Mouse (Mus musculus) small intestine, adult 2 months (tissue): ENCODE data around the gene Galp. TPM values are rescaled to one million over a fixed set of nuclear protein-coding genes. Genes with fewer than 3 reads are reported as not detected.
"Not testable (repeated sequence)": the region's sequence is repeated elsewhere in the genome, so short reads cannot be mapped to it uniquely, and the experiment has no call there.

Experiments
- H3K27ac ChIP-seq: fragments of 200-500 bp; 2 replicates; pipeline ENCODE4 v1.5.1; 2012; ENCODE audit warnings: low read depth, low read length, control low read depth, inconsistent platforms; ENCODE audit not compliant: insufficient read depth
- H3K27me3 ChIP-seq: fragments of 200-500 bp; 2 replicates; pipeline ENCODE4 v1.6.1; 2012; ENCODE audit warnings: mild to moderate bottlenecking, moderate library complexity, low read length, inconsistent platforms; ENCODE audit not compliant: control insufficient read depth, insufficient read depth
- H3K36me3 ChIP-seq: fragments of 200-500 bp; 2 replicates; pipeline ENCODE4 v1.6.1; 2012; ENCODE audit warnings: mild to moderate bottlenecking, low read length, control low read depth, inconsistent platforms; ENCODE audit not compliant: control insufficient read depth, insufficient read depth
- H3K4me1 ChIP-seq: fragments of 200-500 bp; 2 replicates; pipeline ENCODE4 v1.6.1; 2012; ENCODE audit warnings: low read length, inconsistent platforms, mixed read lengths; ENCODE audit not compliant: control insufficient read depth, insufficient read depth, insufficient read length
- H3K4me3 ChIP-seq: fragments of 200-500 bp; 2 replicates; pipeline ENCODE4 v1.5.1; 2012; ENCODE audit warnings: low read depth, mild to moderate bottlenecking, control low read depth, inconsistent platforms, low read length, moderate library complexity
- CTCF ChIP-seq: fragments of 200-500 bp; IDR thresholded peaks from 2 replicates; pipeline ENCODE4 v1.5.1; 2012; ENCODE audit warnings: low read depth, mild to moderate bottlenecking, control low read depth, inconsistent platforms, low read length, moderate library complexity, mixed read lengths; ENCODE audit not compliant: insufficient replicate concordance, insufficient read length; ENCODE audit errors: extremely low read depth
- POLR2A ChIP-seq: fragments of 200-500 bp; IDR thresholded peaks from 2 replicates; pipeline ENCODE4 v1.6.1; 2012; ENCODE audit warnings: low read depth, mild to moderate bottlenecking, control low read depth, inconsistent platforms, low read length, moderate library complexity
- WGBS: fragments of 180-500 bp; shearing (Covaris S2); methylation state at CpG from one replicate; pipeline ENCODE4 v1.1.7; 2018; 5-methylcytosine and 5-hydroxymethylcytosine counted together
- polyA plus RNA-seq: library from polyadenylated mRNA; depleted of rRNA; stranded (reverse); fragments of >200 nt; gene quantifications from 2 replicates; pipeline ENCODE4 v1.2.3, GENCODE M21; 2012

The Galp gene
- polyA plus RNA-seq, 1 experiment: not detected

DNA sequence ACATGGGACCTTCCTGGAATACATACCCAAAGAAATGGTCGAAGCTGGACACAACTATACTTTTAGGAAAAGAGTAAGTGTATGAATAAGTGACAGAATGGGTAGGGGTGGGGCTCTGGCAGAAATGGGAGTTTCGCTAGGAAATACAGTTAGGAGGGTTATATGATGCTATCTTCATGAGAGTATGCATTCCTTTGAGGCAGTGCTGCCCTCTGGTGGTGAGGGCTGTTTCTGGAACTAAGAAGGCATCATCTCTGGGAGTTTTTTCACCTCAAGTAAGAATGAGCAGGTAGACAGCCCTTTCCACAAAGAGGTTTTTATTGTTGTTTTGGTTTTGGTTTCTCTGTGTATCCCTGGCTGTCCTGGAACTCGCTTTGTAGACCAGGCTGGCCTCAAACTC, 5.5 kb upstream of the Galp start:
- Histone ChIP-seq H3K36me3 (peaks cover 9% of the 10 kb centered on the region), H3K4me1 (no peaks in the 10 kb centered on the region), H3K27me3 (no peaks in the 10 kb centered on the region), H3K27ac (no peak overlapping the region), H3K4me3 (no peak overlapping the region)
- TF ChIP-seq CTCF (no peak), POLR2A (no peak)
- 29% methylated on average over 3 of the region's 3 CpGs for WGBS

- Histone ChIP-seq H3K4me1 (no peaks in the 10 kb centered on the region), H3K4me3 (no peak overlapping the region), H3K27me3 (no peaks in the 10 kb centered on the region), H3K27ac (no peak overlapping the region), H3K36me3 (no peaks in the 10 kb centered on the region)
- WGBS: 19% methylated on average over 5 of the region's 5 CpGs
- TF ChIP-seq CTCF (peak; percentile 88; the same call in 1 of the 2 replicates), POLR2A (no peak)
These were observed 2.8 kb upstream of the Galp start for GRCm38 (mm10) chr7:6194129-6194528.

DNA sequence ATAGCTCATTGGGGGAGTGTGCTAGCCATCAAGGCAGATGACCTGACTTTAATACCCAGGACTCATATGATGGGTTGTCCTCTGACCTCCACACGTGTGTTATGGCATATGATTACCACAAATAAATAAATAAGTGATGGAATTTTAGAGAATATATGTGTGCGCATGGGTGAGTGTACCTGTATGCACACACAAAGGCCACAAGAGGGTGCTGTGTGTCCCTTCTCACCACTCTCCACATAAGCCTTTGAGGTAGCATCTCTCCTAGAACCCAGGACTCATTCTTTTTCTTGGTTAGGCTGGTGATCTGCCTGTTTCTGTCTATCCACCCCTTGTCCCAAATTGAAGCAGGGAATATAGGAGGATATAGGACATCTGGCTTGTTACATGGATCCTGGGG, 1.1 kb upstream of the Galp start:
- 46% methylated on average over 2 of the region's 2 CpGs for WGBS
- no peak overlapping the region for H3K27ac ChIP-seq

DNA sequence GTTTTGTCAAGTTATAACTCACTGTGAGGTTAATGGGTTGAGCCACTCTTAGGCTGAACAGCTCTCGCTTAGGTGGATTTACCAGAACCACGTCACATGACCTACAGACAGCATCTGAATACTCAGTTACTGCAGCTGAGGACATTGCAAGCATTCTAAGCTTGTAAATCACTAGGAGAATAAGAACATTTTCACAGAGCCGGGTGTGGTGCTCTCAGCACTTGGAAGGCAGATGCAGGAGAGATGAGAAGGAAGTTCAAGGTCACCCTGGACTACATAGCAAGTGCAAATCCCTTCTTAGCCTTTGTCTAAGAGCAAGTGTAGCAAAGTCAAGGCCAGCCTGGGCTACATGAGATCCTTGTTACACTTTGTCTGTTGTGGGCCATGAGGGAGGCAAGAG, 7.3 kb downstream of the Galp start:
- H3K27ac ChIP-seq: no peak overlapping the region
- H3K4me3 ChIP-seq: no peak overlapping the region
- 65% methylated on average over 3 of the region's 3 CpGs for WGBS
- H3K36me3 ChIP-seq: no peaks in the 10 kb centered on the region
- no peaks in the 10 kb centered on the region for H3K27me3 ChIP-seq
- H3K4me1 ChIP-seq: no peaks in the 10 kb centered on the region
- no peak for TF ChIP-seq CTCF
- TF ChIP-seq POLR2A: no peak

More for the DNA sequence above, 1.1 kb upstream of the Galp start:
- TF ChIP-seq CTCF: no peak
- no peak for TF ChIP-seq POLR2A
- Histone ChIP-seq H3K4me1 (no peaks in the 10 kb centered on the region), H3K27me3 (no peaks in the 10 kb centered on the region), H3K36me3 (no peaks in the 10 kb centered on the region), H3K4me3 (no peak overlapping the region)

DNA sequence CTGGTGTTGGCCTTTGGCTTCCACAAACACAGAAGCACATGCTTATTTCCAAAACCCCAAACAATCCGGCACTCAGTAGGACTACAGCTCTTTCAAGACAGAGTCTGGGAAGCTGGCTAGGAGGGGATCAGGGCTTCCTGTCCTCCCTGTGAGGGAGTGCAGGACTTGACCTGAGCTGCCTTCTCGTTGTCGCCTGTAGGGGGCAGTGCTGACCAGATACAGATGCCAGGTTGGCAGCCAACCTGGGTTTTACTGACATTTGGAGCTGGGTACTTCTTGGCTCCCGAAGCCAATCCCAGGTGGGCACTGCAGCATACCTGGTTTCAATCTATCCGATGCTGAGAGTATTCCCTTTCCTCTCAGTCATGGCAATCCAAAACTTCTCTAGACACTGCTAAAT, 16.3 kb downstream of the Galp start:
- no peaks in the 10 kb centered on the region for H3K36me3 ChIP-seq
- H3K4me1 ChIP-seq: no peaks in the 10 kb centered on the region
- 49% methylated on average over 5 of the region's 5 CpGs for WGBS
- no peaks in the 10 kb centered on the region for H3K27me3 ChIP-seq
- TF ChIP-seq POLR2A: no peak
- TF ChIP-seq CTCF: peak; percentile 45; the same call in 1 of the 2 replicates
- no peak overlapping the region for H3K27ac ChIP-seq
- no peak overlapping the region for H3K4me3 ChIP-seq

GRCm38 (mm10) chr7:6214691-6215090, 17.8 kb downstream of the Galp start:
- H3K4me3 ChIP-seq, H3K27ac ChIP-seq, H3K4me1 ChIP-seq, H3K36me3 ChIP-seq, H3K27me3 ChIP-seq: not testable (repeated sequence)
- 68% methylated on average over 4 of the region's 4 CpGs for WGBS

DNA sequence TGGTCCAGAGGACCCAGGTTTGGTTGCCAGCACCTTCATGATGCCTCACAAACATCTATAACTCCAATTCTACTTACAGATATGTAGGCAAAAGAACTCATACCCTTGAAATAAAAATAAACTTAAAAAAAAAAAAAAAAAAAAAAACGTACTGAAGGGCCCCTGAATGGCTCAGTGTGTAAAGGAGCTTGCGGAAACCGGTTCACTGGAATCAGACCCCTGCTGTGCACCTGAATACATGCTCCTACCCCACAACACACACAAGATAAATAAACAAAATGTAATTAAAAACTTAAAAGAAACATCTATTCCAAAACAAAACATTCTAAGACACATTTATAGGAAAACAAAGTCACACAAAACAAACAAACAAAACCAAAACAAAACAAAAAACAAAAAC, 23.3 kb downstream of the Galp start:
- TF ChIP-seq CTCF (no peak), POLR2A (no peak)

DNA sequence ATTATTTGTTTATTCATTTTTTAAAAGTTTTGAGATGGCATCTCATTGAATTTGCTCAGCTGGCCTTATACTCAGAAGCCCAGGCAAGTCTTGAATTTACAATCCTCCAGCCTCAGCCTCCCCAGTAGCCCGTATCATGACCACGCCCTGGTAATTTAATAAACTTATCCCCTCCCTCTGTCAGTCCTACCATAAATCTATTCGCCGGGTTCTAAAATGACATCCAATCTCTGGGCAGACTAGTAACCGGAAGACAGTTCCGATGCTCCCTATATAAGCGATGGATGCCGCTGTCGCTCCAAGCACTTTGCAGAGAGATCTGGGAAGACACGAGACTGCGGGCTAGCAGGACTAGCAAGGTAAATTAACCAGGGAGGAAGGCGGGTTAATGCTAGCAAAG, 25.1 kb downstream of the Galp start, which contains the start of gene Zscan5b:
Gene Zscan5b, plus strand, starts transcription at position 301 of the 400 bp plus-strand sequence.
- Histone ChIP-seq H3K27ac (no peak within 1 kb of the TSS), H3K27me3 (no peaks in the 10 kb centered on the region), H3K4me1 (no peaks in the 10 kb centered on the region), H3K4me3 (no peak within 1 kb of the TSS), H3K36me3 (no peaks in the 10 kb centered on the region)
- WGBS: 90% methylated on average over 12 of the region's 12 CpGs
- TF ChIP-seq POLR2A (no peak), CTCF (no peak)

More for the DNA sequence above, 23.3 kb downstream of the Galp start:
- no peak overlapping the region for H3K4me3 ChIP-seq
- WGBS: 54% methylated on average over 3 of the region's 3 CpGs
- no peaks in the 10 kb centered on the region for H3K36me3 ChIP-seq
- H3K4me1 ChIP-seq: no peaks in the 10 kb centered on the region
- H3K27ac ChIP-seq: no peak overlapping the region
- H3K27me3 ChIP-seq: no peaks in the 10 kb centered on the region

DNA sequence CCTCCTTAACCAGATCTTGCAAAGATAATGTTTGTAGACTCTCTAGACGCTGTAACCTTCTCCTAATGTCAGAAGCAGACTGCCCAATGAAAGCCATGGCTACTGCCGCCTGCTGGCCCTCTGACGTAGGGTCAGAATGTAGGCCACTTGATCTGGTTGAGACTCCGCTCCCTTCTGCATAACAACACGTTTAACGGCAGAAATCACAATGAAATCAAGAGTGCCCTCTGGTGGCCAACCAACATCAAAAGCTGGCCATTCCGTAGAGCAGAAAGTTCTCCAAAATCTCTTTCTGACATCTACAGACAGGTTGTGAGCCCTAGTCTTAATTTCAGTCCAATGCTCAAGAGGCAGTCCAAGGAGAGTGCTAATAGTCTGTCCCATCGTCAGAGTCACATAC, 31.6 kb downstream of the Galp start:
- not testable (repeated sequence) for H3K27me3 ChIP-seq, H3K27ac ChIP-seq, H3K36me3 ChIP-seq, H3K4me1 ChIP-seq, H3K4me3 ChIP-seq
- WGBS: 54% methylated on average over 8 of the region's 8 CpGs
